Mouse (Mus musculus) inflammation-experienced regulatory T-cells, adult 16 weeks (primary cell): Measurements from ENCODE around the gene Oosp1. TPM values are rescaled to one million over a fixed set of nuclear protein-coding genes. Genes with fewer than 3 reads are reported as not detected.

Experiments
- polyA plus RNA-seq: library from polyadenylated mRNA; unstranded; fragments of 100-300 nt; shearing (Covaris generic); gene quantifications from one replicate; pipeline ENCODE4 v1.2.1, GENCODE M21; 2017

Oosp1 gene
- polyA plus RNA-seq = not detected

DNA sequence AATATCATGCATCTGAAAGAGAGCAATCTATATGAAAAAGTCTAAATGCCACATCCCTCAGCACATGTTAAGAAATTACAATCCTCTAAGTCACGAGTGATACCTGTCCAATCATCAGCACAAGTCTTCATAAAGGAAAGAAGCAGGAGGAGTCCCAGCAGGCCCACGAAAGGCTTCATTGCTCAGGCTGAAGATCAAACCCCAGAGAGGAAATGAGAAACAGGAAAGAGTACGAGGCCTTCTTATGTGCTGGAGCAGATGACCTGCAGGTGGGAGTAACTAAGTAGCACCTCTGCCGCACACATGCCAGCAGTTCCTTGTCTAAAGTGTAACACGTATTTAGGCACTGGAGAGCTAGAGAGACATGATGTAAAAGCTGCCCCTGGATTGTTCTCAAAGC is at the start of gene Oosp1:
Gene Oosp1 (minus strand): TSS at position 312 of the 400 bp plus-strand sequence.

DNA sequence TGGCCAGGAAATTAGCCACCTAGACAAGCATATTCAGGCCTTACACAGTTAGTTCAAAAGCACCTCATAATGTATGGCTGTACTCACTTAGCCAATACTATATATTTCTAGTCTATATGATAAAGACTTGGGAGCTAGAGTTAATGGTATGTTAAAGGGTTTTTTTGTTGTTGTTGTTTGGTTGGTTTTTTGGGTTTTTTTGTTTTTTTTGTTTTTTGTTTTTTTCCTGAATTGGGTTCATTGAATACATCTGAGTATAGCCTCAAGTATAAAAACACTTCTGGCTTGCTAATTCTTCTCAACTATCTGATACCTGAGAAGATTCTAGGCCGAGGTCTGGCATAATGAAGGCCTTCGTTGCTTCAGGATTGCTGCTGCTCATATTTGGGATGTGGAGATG is 5.8 kb upstream of the Oosp1 start, which contains the start of gene Oosp3:
Gene Oosp3 (plus strand): TSS at position 301 of the 400 bp plus-strand sequence.

DNA sequence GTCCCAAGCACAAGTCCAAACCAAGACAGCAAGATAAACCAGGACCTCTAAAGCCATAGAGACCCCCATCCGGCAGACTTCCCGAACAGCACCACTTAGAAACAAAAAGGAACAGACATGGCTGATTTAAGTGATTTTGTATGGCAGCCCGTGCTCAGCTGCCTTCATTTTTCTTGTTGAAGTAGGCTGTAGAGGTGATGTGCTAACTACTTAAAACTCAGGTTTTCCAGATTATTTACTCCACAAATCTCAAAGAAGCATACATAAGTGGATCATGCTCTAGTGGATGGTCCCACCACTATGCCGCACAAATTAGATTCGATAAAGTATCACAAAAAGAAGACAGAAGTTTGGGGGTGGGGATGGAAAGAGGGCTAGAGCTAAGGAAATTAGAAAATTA is 30.5 kb downstream of the Oosp1 start, which contains the start of gene Oosp2:
Gene Oosp2 (minus strand): TSS at position 101 of the 400 bp plus-strand sequence.

DNA sequence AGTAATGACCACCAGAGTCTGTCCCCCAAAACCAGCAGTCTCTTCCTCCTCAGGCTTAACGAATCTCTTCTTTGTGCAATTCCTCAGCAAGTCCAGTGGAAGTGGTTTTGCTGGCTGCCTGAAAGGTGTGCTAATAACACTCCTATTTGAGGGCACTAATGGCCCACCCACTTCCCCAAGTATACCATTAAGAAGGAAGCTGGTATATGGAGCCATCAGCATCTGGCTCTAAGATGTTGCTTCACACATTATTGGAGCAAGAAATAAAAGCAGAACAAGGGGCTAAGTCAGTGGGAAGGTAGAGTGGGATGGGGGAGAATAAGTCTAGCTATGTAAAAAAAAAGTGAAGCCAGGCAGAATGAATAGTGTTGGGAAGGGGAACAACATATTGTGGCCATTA is 50.2 kb downstream of the Oosp1 start, which contains the start of gene Ms4a3:
Gene Ms4a3 (minus strand): TSS at position 120 of the 400 bp plus-strand sequence.

DNA sequence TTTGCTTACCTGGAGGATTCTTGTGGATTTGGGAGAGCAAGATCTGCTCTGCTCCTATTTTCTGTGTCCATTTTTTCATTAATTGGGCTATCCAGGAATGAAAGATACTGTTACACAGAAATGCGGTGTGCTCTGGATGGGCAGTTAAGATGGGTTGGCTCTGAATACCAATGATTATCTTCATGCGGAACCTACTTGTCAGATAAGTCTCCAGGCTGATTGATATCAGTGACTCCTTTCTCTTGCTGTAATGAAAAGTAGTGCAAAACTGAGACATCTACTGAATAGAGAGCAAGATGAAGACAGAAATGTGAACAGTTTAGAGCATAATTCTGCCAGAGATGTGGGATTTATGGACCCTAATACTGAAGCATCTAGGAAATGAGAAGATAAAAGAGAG is 67.4 kb downstream of the Oosp1 start, which contains the start of gene Ms4a2:
Gene Ms4a2 (minus strand): TSS at position 169 of the 400 bp plus-strand sequence.

Other genes starting within 250 kb of the Oosp1 start
- 3,373 TPM for gene Ms4a4b, start 247.6 kb downstream of the Oosp1 start, polyA plus RNA-seq
- 18.7 TPM for gene Ms4a6c, start 221.8 kb downstream of the Oosp1 start, polyA plus RNA-seq
- 313 TPM for gene Gm8369, start 205.2 kb downstream of the Oosp1 start, polyA plus RNA-seq
- 1,060 TPM for gene Ms4a6b, start 174.6 kb downstream of the Oosp1 start, polyA plus RNA-seq
- 4.3 TPM for gene Ms4a4d, start 154.3 kb downstream of the Oosp1 start, polyA plus RNA-seq
- 10.7 TPM for gene Ms4a6d, start 86.3 kb downstream of the Oosp1 start, polyA plus RNA-seq
- not detected for gene Ms4a2, start 67.4 kb downstream of the Oosp1 start, polyA plus RNA-seq
- gene Ms4a3, start 50.3 kb downstream of the Oosp1 start, polyA plus RNA-seq = not detected
- not detected for gene Oosp2, start 30.6 kb downstream of the Oosp1 start, polyA plus RNA-seq
- gene Oosp3, start 5.9 kb upstream of the Oosp1 start, polyA plus RNA-seq = not detected
- gene Gif, start 56.4 kb upstream of the Oosp1 start, polyA plus RNA-seq = not detected
- 49.4 TPM for gene Mrpl16, start 79.2 kb upstream of the Oosp1 start, polyA plus RNA-seq
- gene Stx3, start 128.3 kb upstream of the Oosp1 start, polyA plus RNA-seq = 2.6 TPM
- not detected for gene Olfr1417, start 148.1 kb upstream of the Oosp1 start, polyA plus RNA-seq
- gene Olfr1418, start 169.9 kb upstream of the Oosp1 start, polyA plus RNA-seq = not detected
- gene Olfr1419, start 184.0 kb upstream of the Oosp1 start, polyA plus RNA-seq = not detected
- 0.17 TPM for gene Olfr1420, start 195.4 kb upstream of the Oosp1 start, polyA plus RNA-seq
- 20.6 TPM for gene Patl1, start 221.2 kb upstream of the Oosp1 start, polyA plus RNA-seq